Mouse (Mus musculus) NIH3T3 (cell line): ENCODE measurements around the gene F13a1.

Source experiments
- DNase-seq: peaks from one replicate; pipeline ENCODE4 v3.0.0-alpha.2; 2012; ENCODE audit warnings: low read depth

Gene F13a1

DNA sequence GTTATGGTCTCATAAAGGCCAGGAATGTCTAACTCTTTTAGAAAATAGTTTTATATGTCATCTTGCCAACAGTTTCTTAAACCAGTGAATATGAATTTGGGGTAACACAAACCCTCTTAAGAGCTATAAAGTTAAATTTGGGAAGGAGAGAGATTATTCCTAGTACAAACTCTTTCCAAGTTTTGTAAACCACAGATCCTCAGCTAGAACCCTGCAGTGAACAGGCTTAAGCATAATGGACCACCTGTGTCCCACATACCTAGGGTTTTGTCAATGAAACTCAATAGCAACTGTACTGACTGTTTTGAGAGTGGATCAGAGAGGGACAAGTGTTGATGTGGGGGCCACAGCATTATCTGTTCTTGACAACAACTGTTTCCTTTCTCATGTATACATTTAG is 96.4 kb downstream of the F13a1 start:
- no peak for DNase-seq

GRCm38 (mm10) chr13:36941891-36942290 is 108.2 kb downstream of the F13a1 start:
- DNase-seq, result no peak

DNA sequence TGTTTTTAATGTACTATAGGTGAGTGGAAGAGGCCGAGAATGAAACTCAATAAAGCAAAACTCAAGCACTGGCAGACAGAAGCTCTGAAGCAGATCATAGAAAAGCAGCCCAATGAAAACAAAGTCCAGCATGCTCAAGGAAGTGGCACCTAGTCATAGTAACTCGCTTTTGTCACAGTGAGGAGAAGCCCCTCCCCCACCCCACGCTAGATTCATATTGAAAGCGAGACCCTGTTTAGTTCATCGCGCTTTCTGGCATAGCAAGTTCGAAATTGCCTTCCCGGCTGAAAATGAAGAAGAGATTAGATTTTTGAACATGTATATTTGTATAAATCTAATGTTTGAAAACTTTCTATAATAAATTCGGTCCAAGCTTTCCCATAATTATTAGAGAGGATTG is 118.0 kb downstream of the F13a1 start:
- no peak for DNase-seq

- DNase-seq, result no peak
Measured at GRCm38 (mm10) chr13:36919737-36920136, 130.3 kb downstream of the F13a1 start.

GRCm38 (mm10) chr13:36903885-36904284 is 146.2 kb downstream of the F13a1 start:
- DNase-seq, result no peak

DNA sequence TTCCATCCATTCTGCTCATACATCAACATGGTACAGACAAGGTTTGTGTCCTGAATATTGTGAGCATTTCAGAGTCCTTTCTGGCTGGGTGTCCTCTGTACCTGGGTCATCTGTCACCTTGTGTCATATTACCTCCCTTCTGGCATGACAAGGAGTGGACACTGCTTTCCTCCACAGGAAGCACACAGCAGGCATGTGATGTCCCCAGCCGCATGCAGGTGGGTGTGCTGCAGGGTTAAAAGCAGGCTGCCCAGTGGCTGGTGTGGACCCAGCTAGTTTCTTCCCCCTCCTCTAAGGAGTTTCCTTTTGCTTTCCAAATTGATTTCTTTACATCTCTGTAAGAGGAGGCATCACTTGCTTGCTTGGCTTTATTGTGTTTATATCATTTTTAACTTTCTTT is 146.6 kb downstream of the F13a1 start:
- DNase-seq, result no peak

DNA sequence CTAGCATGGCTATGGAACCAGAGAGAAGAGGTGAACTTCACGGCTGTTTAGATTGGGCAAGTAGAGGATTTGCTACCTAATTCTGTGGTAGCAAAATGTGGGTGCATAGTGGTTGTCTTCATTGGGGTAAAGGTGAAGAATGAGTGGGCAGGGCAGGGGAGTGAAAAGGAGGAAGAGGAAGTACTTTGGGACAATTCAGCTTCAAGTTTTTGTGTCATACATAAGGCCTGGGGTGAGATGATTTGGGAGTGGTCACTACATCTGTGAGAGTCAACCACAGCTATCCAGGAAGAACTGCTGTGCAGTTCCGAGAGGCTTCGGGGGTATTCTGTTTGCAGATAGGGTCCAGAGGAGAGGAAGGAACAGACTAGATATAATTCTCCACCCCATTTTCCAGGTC is 148.4 kb downstream of the F13a1 start:
- DNase-seq, result no peak

- DNase-seq, result no peak
Measured at GRCm38 (mm10) chr13:36901016-36901415, 149.0 kb downstream of the F13a1 start.

DNA sequence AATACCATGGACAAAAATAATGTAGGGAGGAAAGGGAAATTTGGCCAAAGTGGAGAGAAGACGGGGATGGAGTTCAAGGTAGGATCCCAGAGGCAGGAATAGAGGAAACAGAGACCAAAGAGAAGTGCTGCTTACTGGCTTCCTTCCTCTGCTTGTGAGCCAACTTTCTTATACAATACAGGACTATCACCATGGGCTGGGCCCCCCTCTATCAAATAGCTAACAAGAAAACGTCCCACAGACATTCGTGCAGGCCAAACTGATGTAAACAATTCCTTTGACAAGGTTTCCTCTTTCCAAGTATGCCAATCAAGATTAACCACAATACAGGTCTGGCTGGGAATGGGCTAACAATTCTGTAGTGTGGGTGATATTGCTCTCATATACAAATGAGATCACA is 154.0 kb downstream of the F13a1 start:
- DNase-seq, result no peak

GRCm38 (mm10) chr13:36893762-36894161 is 156.3 kb downstream of the F13a1 start:
- no peak for DNase-seq

DNA sequence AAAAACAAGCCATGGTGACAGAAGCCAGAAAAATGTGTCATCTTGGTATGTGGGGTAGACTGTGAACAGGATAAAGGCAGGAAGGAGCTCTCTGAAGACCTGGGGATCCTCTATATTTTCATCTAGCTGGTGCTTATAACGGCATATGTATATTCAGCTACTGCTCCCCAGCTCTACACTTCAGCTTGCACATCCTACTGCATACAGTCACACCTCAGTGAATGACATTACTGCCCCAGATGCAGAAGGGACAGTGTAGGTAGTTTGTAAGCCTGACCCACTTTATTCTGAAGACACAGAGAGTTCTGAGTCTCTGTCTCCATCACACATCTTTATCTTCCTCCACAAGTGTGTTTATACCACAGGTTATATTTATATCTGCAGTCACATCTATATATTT is 157.8 kb downstream of the F13a1 start:
- DNase-seq, result no peak

- no peak for DNase-seq
Measured at GRCm38 (mm10) chr13:36885973-36886372, 164.1 kb downstream of the F13a1 start.

- peak; percentile 18 for DNase-seq
Measured at GRCm38 (mm10) chr13:36839111-36839510, 210.9 kb downstream of the F13a1 start.
